Mouse (Mus musculus) liver, embryonic 16.5 days (tissue): ENCODE measurements around the gene Sowahb. TPM values are rescaled to one million over a fixed set of nuclear protein-coding genes. Genes with fewer than 3 reads are reported as not detected.
"Not testable (repeated sequence)": the region's sequence is repeated elsewhere in the genome, so short reads cannot be mapped to it uniquely, and the experiment has no call there.

Source experiments
- ATAC-seq: fragments of 200-750 bp; cut with Nextera tagmentation; 2 replicates; pipeline ENCODE4 v1.8.0; 2017; ENCODE audit warnings: low read depth, mild to moderate bottlenecking, moderate number of reproducible peaks, moderate library complexity
- H3K27ac ChIP-seq: fragments of 300-500 bp; sonication (generic); 2 replicates; pipeline ENCODE4 v1.5.1; 2014; ENCODE audit warnings: mild to moderate bottlenecking, low read length
- H3K27me3 ChIP-seq: fragments of 300-500 bp; sonication (generic); 2 replicates; pipeline ENCODE4 v1.6.1; 2014; ENCODE audit warnings: low read depth, low read length, mixed read lengths; ENCODE audit not compliant: control insufficient read depth, insufficient read depth
- H3K36me3 ChIP-seq: fragments of 300-500 bp; sonication (generic); 2 replicates; pipeline ENCODE4 v1.6.1; 2014; ENCODE audit warnings: mild to moderate bottlenecking; ENCODE audit not compliant: control insufficient read depth, insufficient read depth
- H3K4me1 ChIP-seq: fragments of 300-500 bp; sonication (generic); 2 replicates; pipeline ENCODE4 v1.6.1; 2014; ENCODE audit warnings: low read depth, low read length, mixed read lengths; ENCODE audit not compliant: control insufficient read depth
- H3K4me2 ChIP-seq: fragments of 300-500 bp; sonication (generic); 2 replicates; pipeline ENCODE4 v1.6.1; 2014; ENCODE audit warnings: low read depth, low read length, mixed read lengths
- H3K4me3 ChIP-seq: fragments of 300-500 bp; sonication (generic); 2 replicates; pipeline ENCODE4 v1.5.1; 2014; ENCODE audit warnings: low read depth, mild to moderate bottlenecking, low read length
- H3K9ac ChIP-seq: fragments of 300-500 bp; sonication (generic); 2 replicates; pipeline ENCODE4 v1.6.1; 2014; ENCODE audit warnings: low read depth, low read length
- H3K9me3 ChIP-seq: fragments of 300-500 bp; sonication (generic); replicated peaks from 2 replicates; pipeline ENCODE4 v1.6.1; 2016; ENCODE audit warnings: low read length; ENCODE audit not compliant: control insufficient read depth
- WGBS: fragments of 180-500 bp; shearing (Covaris S2); extraction: QIAGEN DNeasy Blood & Tissue Kit; methylation state at CpG from one replicate; pipeline ENCODE4 v1.1.7; 2014; ENCODE audit not compliant: insufficient replicate concordance; 5-methylcytosine and 5-hydroxymethylcytosine counted together
- polyA plus RNA-seq: library from polyadenylated mRNA; unstranded; fragments of >200 nt; fragmentation: Nextera tagmentation; extraction: Ambion mirVana; gene quantifications from 2 replicates; pipeline ENCODE4 v1.2.1, GENCODE M21; 2015

Gene Sowahb
- polyA plus RNA-seq, 1 experiment from 2014 or later, result 1.4 TPM

DNA sequence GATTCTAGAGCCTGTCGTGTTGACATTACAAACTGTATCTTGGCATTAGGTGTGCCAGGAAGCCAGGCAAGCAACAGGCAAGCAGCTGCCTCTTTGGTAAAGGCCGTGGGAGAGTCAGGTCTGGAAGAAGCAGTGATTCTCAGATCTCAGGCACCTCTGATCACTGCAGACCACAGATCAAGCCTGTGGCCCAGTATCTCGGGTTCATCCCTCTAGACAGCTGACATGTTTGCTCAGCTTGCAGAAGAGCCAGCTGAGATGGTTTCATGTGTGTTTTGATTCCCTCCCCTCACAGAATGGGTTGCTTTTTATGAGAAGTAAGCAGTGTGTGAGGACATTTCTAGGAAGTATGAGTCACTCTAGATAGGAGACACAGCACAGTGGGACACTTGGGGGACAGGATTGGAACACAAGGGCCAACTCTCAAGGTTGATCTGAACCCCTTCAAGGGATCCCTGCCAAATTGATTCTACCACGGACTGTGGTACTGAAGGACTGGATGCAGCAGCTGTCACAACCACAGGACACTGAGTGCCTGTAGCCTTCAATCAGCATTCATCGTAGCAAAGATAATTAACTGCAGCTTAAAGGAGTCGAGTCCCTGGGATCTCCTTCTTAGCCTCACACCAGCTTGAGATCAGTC is 24.7 kb downstream of the Sowahb start:
- H3K36me3 ChIP-seq, result no peaks in the 10 kb centered on the region
- no peak for ATAC-seq
- H3K4me2 ChIP-seq, result no peak overlapping the region
- H3K27me3 ChIP-seq, result no peaks in the 10 kb centered on the region
- H3K27ac ChIP-seq, result no peak overlapping the region
- WGBS, result 49% methylated on average over 6 of the region's 6 CpGs
- peaks cover 3% of the 10 kb centered on the region; the same call in 1 of the 2 replicates for H3K4me1 ChIP-seq
- no peaks in the 10 kb centered on the region for H3K9me3 ChIP-seq
- H3K4me3 ChIP-seq, result no peak overlapping the region
- H3K9ac ChIP-seq, result no peak overlapping the region

DNA sequence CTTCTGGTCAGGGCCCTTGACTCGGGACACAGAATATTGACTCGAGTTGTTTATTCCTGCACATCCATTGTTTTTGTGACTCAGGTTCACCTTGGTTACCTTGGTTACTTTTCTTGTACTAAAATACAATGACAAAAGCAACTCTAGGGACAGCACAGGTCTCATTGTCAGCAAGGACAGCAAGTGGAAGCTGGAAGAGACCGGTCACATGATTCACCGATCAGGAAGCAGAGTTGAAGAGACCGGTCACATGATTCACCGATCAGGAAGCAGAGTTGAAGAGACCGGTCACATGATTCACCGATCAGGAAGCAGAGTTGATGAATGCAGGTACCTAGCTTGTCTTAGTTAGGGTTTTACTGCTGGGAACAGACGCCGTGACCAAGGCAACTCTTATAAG is 25.6 kb downstream of the Sowahb start:
- H3K4me1 ChIP-seq, ATAC-seq, H3K4me2 ChIP-seq, H3K27ac ChIP-seq, H3K9ac ChIP-seq, H3K4me3 ChIP-seq, H3K27me3 ChIP-seq, H3K9me3 ChIP-seq, H3K36me3 ChIP-seq: not testable (repeated sequence)
- WGBS, result 79% methylated on average over 10 of the region's 10 CpGs

DNA sequence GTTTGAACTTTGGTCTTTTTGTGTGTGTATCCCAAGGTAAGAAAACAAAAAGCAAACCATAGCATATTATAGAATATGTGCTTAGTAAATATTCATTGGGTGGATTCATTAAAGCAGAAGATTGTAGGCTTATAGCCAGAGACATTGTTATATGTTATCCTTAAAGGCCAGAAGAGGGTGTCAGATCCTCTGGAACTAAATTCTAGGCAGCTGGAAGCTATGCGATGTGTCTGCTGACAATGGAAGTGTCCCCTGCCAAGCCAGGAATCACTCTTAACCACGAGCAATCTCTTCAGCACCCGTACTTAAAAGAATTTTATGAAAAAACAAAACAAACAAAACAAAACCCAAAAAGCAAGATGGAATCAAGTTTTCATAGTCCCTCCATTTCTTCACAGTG is 27.1 kb downstream of the Sowahb start:
- H3K4me2 ChIP-seq, result no peak overlapping the region
- H3K4me1 ChIP-seq, result no peaks in the 10 kb centered on the region
- no peaks in the 10 kb centered on the region for H3K36me3 ChIP-seq
- no peaks in the 10 kb centered on the region for H3K27me3 ChIP-seq
- no peaks in the 10 kb centered on the region for H3K9me3 ChIP-seq
- no peak overlapping the region for H3K9ac ChIP-seq
- WGBS, result 53% methylated on average over 3 of the region's 3 CpGs
- no peak overlapping the region for H3K4me3 ChIP-seq
- no peak overlapping the region for H3K27ac ChIP-seq
- no peak for ATAC-seq

DNA sequence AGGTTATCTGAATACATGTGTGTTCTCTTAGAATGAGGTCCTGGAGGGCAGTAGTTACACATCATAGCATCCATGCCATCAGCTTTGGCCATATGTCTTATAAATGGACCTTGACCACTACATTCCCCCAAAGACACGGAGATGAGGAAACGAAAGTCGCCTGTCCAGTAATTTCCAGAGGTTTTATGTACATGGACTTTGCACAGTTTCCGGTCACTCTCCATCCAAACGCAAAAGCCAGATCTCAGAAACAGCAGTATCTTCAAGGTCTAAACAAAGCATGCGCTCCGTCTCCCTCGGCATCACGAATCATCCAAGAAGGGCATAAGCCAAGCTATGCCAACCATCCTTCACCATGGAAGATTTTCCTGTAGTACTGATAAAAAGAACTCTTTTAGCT is 36.6 kb downstream of the Sowahb start:
- H3K4me3 ChIP-seq, result no peak overlapping the region
- no peaks in the 10 kb centered on the region for H3K36me3 ChIP-seq
- H3K27me3 ChIP-seq, result no peaks in the 10 kb centered on the region
- H3K9ac ChIP-seq, result no peak overlapping the region
- no peaks in the 10 kb centered on the region; the same call in 1 of the 2 replicates for H3K4me1 ChIP-seq
- H3K27ac ChIP-seq, result no peak overlapping the region
- 69% methylated on average over 9 of the region's 9 CpGs for WGBS
- ATAC-seq, result 0 out of 2 replicates have a peak, but pooled peaks have one; percentile 26
- no peak overlapping the region for H3K4me2 ChIP-seq
- H3K9me3 ChIP-seq, result no peaks in the 10 kb centered on the region

DNA sequence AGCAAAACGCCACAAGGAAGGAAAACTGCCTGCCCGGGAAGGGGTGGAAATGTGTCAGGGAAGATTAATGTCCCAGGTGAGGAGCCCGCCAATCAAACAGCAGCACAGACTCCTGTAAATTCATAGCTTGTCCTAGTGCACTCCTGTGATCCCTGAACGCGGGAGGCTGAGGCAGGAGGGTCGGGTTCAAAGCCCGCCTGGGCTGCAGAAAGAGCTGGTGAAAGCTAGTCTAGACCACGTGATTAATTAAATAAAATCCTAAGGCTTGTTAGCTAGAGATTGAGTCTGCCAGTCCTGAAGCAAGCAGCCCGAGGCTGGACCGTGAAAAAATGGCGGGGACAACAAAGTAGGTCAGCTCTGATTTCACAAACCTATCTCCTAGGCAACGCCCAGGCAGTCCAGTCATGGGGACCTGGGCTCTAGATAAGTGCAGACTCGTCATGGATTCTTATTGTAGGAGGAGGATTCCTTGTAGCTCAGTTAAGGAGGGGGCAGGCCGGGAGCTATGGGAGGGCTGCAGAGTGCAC is 38.9 kb downstream of the Sowahb start:
- 0 out of 2 replicates have a peak overlapping the region, but pooled peaks have one; percentile 26 for H3K9ac ChIP-seq
- peak overlapping the region; percentile 72 for H3K27ac ChIP-seq
- H3K4me2 ChIP-seq, result peak overlapping the region; percentile 44
- peak; percentile 73 for ATAC-seq
- H3K4me1 ChIP-seq, result no peaks in the 10 kb centered on the region; the same call in 1 of the 2 replicates
- no peaks in the 10 kb centered on the region for H3K36me3 ChIP-seq
- no peaks in the 10 kb centered on the region for H3K9me3 ChIP-seq
- H3K4me3 ChIP-seq, result peak overlapping the region; percentile 33
- 18% methylated on average over 14 of the region's 14 CpGs for WGBS
- no peaks in the 10 kb centered on the region for H3K27me3 ChIP-seq

DNA sequence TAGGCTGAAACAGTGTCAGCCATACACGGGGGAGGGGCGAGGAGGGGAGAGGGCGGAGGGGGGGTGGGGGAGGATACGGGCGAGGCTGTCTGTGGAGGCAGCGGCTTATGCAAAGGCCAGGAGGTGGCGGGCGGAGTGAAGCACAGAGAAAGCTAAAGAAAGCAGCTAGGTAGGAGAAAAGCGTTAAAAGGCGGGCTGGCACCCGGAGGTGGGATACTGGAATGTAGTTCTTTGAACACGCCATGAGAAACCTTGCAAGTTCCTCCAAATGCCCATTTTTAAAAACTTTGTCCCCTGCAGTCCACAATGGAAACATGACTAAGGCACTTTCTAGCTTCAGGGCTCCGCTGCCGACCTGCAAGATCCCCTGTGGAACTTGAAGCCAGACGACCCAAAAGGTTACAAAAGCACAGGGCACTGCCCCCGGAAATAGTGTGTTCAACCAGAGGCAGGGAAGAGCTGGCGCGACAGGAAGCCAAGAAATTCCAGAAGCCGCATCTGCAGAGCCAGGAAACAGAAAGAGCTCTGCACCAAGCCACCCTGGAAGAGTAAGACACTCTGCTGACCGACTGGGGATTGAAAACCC is 39.5 kb downstream of the Sowahb start:
- ATAC-seq, result peak; percentile 55
- no peaks in the 10 kb centered on the region for H3K9me3 ChIP-seq
- H3K4me3 ChIP-seq, result peak overlapping the region; percentile 33
- H3K9ac ChIP-seq, result 0 out of 2 replicates have a peak overlapping the region, but pooled peaks have one; percentile 26
- peak overlapping the region; percentile 44 for H3K4me2 ChIP-seq
- 4% methylated on average over 20 of the region's 20 CpGs for WGBS
- H3K36me3 ChIP-seq, result no peaks in the 10 kb centered on the region
- H3K27me3 ChIP-seq, result no peaks in the 10 kb centered on the region
- no peaks in the 10 kb centered on the region; the same call in 1 of the 2 replicates for H3K4me1 ChIP-seq
- peak overlapping the region; percentile 72 for H3K27ac ChIP-seq

DNA sequence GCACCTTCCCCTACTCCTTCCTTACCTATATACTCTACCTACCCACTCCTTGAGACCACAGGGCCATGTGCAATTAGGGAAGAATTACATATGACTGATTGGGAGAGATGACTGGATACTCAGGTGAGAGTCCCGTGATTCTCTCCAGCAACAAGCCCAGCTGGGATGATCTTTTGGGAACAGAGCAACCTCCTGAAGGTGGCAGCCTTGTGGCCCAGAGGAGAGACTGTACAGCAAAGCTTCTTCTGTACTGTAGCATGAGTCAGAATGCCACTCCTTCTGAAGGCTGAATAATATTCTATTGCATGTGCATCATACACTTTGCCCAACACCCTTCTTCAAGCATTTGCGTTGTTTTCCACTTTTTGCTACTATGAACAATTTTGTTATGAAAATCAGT is 42.2 kb downstream of the Sowahb start:
- 64% methylated on average over 2 of the region's 2 CpGs for WGBS
- no peak overlapping the region for H3K4me3 ChIP-seq
- ATAC-seq, result no peak

DNA sequence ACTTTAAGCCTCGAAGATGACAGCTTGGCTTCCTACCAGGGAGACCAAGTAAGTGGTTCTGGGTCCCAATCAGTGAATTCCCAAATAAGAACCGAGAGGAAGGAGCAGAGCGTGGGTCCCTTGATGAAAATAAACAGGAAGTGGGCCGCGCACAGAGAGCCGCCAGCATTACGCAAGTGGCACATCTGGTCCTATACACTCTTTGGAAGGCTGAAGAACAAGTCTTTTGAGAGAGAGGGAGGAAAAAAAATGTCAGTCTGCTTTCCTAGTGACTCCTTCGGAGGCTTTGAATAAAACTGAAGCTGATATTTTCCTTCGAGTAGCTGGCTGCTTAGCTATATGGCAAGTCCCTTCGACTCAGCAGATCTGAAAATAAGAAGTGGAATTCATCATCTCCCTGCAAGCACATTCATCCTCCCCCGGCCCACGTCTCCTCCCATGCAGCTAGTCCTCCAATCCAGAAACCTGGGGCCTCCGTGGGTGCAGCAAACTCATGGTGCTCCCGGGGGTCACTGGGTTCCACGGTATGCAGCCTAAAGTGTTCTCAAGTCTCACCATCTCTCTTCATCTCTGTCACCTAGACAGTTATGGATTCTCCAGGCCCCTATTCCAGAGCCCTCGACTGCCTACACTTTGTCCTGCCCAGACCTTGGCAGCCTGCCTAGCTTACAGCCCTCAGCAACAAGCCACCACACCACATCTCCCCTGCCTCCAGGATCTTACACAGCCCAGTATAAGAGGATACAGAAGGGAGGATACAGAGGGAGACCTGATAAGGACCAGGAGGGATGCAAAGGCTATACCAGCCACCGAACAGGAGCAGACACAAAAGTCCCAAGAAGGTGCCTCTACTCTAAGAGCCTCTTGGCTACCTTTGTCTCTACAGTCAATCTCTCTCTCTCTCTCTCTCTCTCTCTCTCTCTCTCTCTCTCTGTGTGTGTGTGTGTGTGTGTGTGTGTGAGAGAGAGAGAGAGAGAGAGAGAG is 43.8 kb downstream of the Sowahb start:
- H3K4me1 ChIP-seq, result no peaks in the 10 kb centered on the region; the same call in 1 of the 2 replicates
- no peak overlapping the region for H3K9ac ChIP-seq
- H3K27me3 ChIP-seq, result no peaks in the 10 kb centered on the region
- peak overlapping the region; percentile 63 for H3K27ac ChIP-seq
- no peak overlapping the region for H3K4me2 ChIP-seq
- H3K36me3 ChIP-seq, result no peaks in the 10 kb centered on the region
- H3K4me3 ChIP-seq, result no peak overlapping the region
- ATAC-seq, result no peak
- 30% methylated on average over 17 of the region's 17 CpGs for WGBS
- H3K9me3 ChIP-seq, result no peaks in the 10 kb centered on the region

More for the DNA sequence above, 42.2 kb downstream of the Sowahb start:
- H3K9me3 ChIP-seq, result no peaks in the 10 kb centered on the region
- H3K27me3 ChIP-seq, result no peaks in the 10 kb centered on the region
- H3K4me2 ChIP-seq, result no peak overlapping the region
- no peaks in the 10 kb centered on the region; the same call in 1 of the 2 replicates for H3K4me1 ChIP-seq
- no peak overlapping the region for H3K27ac ChIP-seq
- H3K36me3 ChIP-seq, result no peaks in the 10 kb centered on the region
- H3K9ac ChIP-seq, result no peak overlapping the region
